Mouse (Mus musculus) limb, embryonic 12.5 days (tissue): ENCODE results near the gene Cdk5r1. TPM values are rescaled to one million over a fixed set of nuclear protein-coding genes. Genes with fewer than 3 reads are reported as not detected.

ENCODE experiments used
- ATAC-seq: fragments of 200-750 bp; cut with Nextera tagmentation; 2 replicates; pipeline ENCODE4 v1.8.0; 2017; ENCODE audit warnings: low read depth, moderate TSS enrichment; ENCODE audit not compliant: insufficient number of reproducible peaks, insufficient read depth, low FRiP score, low TSS enrichment
- H3K27ac ChIP-seq: fragments of 300-500 bp; sonication (generic); 2 replicates; pipeline ENCODE4 v1.5.1; 2016; ENCODE audit warnings: mild to moderate bottlenecking, moderate library complexity
- H3K27me3 ChIP-seq: fragments of 300-500 bp; sonication (generic); 2 replicates; pipeline ENCODE4 v1.6.1; 2016; ENCODE audit warnings: mild to moderate bottlenecking, moderate library complexity
- H3K36me3 ChIP-seq: fragments of 300-500 bp; sonication (generic); 2 replicates; pipeline ENCODE4 v1.6.1; 2016; ENCODE audit warnings: mild to moderate bottlenecking, moderate library complexity
- H3K4me1 ChIP-seq: fragments of 300-500 bp; sonication (generic); replicated peaks from 2 replicates; pipeline ENCODE4 v1.6.1; 2016
- H3K4me2 ChIP-seq: fragments of 300-500 bp; sonication (generic); 2 replicates; pipeline ENCODE4 v1.6.1; 2016; ENCODE audit warnings: mild to moderate bottlenecking, moderate library complexity
- H3K4me3 ChIP-seq: fragments of 300-500 bp; sonication (generic); replicated peaks from 2 replicates; pipeline ENCODE4 v1.5.1; 2016; ENCODE audit warnings: mild to moderate bottlenecking
- H3K9ac ChIP-seq: fragments of 300-500 bp; sonication (generic); replicated peaks from 2 replicates; pipeline ENCODE4 v1.6.1; 2016; ENCODE audit warnings: mild to moderate bottlenecking, moderate library complexity
- H3K9me3 ChIP-seq: fragments of 300-500 bp; sonication (generic); 2 replicates; pipeline ENCODE4 v1.6.1; 2016; ENCODE audit warnings: mild to moderate bottlenecking, moderate library complexity
- WGBS: fragments of 180-500 bp; shearing (Covaris S2); methylation state at CpG from one replicate; pipeline ENCODE4 v1.1.7; 2016; 5-methylcytosine and 5-hydroxymethylcytosine counted together
- polyA plus RNA-seq: library from polyadenylated mRNA; unstranded; fragments of >200 nt; fragmentation: Nextera tagmentation; extraction: Ambion mirVana; gene quantifications from 2 replicates; pipeline ENCODE4 v1.2.1, GENCODE M21; 2016

Gene Cdk5r1
- polyA plus RNA-seq, 1 experiment from 2014 or later, result 4.8 TPM

GRCm38 (mm10) chr11:80482347-80482746 lies 5.5 kb downstream of the Cdk5r1 start:
- Histone ChIP-seq H3K9ac (no peak overlapping the region), H3K4me1 (peaks cover 35% of the 10 kb centered on the region), H3K36me3 (peaks cover 6% of the 10 kb centered on the region; the same call in 1 of the 2 replicates), H3K27me3 (peaks cover 14% of the 10 kb centered on the region), H3K4me3 (no peak overlapping the region), H3K27ac (no peak overlapping the region), H3K9me3 (no peaks in the 10 kb centered on the region), H3K4me2 (no peak overlapping the region)
- no peak for ATAC-seq
- 77% methylated on average over 10 of the region's 10 CpGs for WGBS

- H3K27me3 ChIP-seq, result peaks cover 11% of the 10 kb centered on the region
- H3K27ac ChIP-seq, result no peak overlapping the region
- no peak for ATAC-seq
- H3K4me3 ChIP-seq, result no peak overlapping the region
- 86% methylated on average over 7 of the region's 7 CpGs for whole genome bisulfite sequencing
- no peaks in the 10 kb centered on the region for H3K9me3 ChIP-seq
- peaks cover 30% of the 10 kb centered on the region for H3K4me1 ChIP-seq
- H3K36me3 ChIP-seq, result peaks cover 6% of the 10 kb centered on the region; the same call in 1 of the 2 replicates
- no peak overlapping the region for H3K4me2 ChIP-seq
- no peak overlapping the region for H3K9ac ChIP-seq
These were observed 6.1 kb downstream of the Cdk5r1 start for GRCm38 (mm10) chr11:80482921-80483320.

- no peak overlapping the region for H3K9ac ChIP-seq
- H3K27ac ChIP-seq, result no peak overlapping the region
- H3K9me3 ChIP-seq, result no peaks in the 10 kb centered on the region
- H3K36me3 ChIP-seq, result peaks cover 6% of the 10 kb centered on the region; the same call in 1 of the 2 replicates
- ATAC-seq, result no peak
- H3K4me2 ChIP-seq, result no peak overlapping the region
- peaks cover 27% of the 10 kb centered on the region for H3K4me1 ChIP-seq
- H3K4me3 ChIP-seq, result no peak overlapping the region
- H3K27me3 ChIP-seq, result peaks cover 5% of the 10 kb centered on the region
- WGBS, result 77% methylated on average over 6 of the region's 6 CpGs
These were observed 6.8 kb downstream of the Cdk5r1 start for GRCm38 (mm10) chr11:80483536-80484067.

GRCm38 (mm10) chr11:80484191-80484791 lies 7.5 kb downstream of the Cdk5r1 start:
- Histone ChIP-seq H3K9me3 (no peaks in the 10 kb centered on the region), H3K4me3 (no peak overlapping the region), H3K36me3 (peaks cover 6% of the 10 kb centered on the region; the same call in 1 of the 2 replicates), H3K9ac (no peak overlapping the region), H3K4me1 (peaks cover 27% of the 10 kb centered on the region), H3K27me3 (no peaks in the 10 kb centered on the region), H3K4me2 (no peak overlapping the region), H3K27ac (0 out of 2 replicates have a peak overlapping the region, but pooled peaks have one; percentile 4)
- WGBS, result 40% methylated on average over 12 of the region's 12 CpGs
- no peak for ATAC-seq

- no peaks in the 10 kb centered on the region for H3K27me3 ChIP-seq
- H3K9ac ChIP-seq, result no peak overlapping the region
- no peaks in the 10 kb centered on the region for H3K9me3 ChIP-seq
- 72% methylated on average over 9 of the region's 9 CpGs for WGBS
- no peaks in the 10 kb centered on the region for H3K36me3 ChIP-seq
- ATAC-seq, result no peak
- H3K4me1 ChIP-seq, result peaks cover 28% of the 10 kb centered on the region
- no peak overlapping the region for H3K4me3 ChIP-seq
- H3K4me2 ChIP-seq, result no peak overlapping the region
- H3K27ac ChIP-seq, result no peak overlapping the region
These were observed 8.3 kb downstream of the Cdk5r1 start for GRCm38 (mm10) chr11:80485120-80485551.

GRCm38 (mm10) chr11:80485622-80486206 lies 8.9 kb downstream of the Cdk5r1 start:
- no peak overlapping the region for H3K9ac ChIP-seq
- H3K27me3 ChIP-seq, result no peaks in the 10 kb centered on the region
- no peak overlapping the region for H3K4me2 ChIP-seq
- no peak overlapping the region for H3K27ac ChIP-seq
- WGBS, result 81% methylated on average over 10 of the region's 10 CpGs
- H3K4me3 ChIP-seq, result no peak overlapping the region
- H3K9me3 ChIP-seq, result no peaks in the 10 kb centered on the region
- H3K36me3 ChIP-seq, result no peaks in the 10 kb centered on the region
- H3K4me1 ChIP-seq, result peaks cover 28% of the 10 kb centered on the region
- ATAC-seq, result no peak

GRCm38 (mm10) chr11:80487904-80488587 lies 11.2 kb downstream of the Cdk5r1 start:
- Histone ChIP-seq H3K36me3 (no peaks in the 10 kb centered on the region), H3K4me3 (no peak overlapping the region), H3K27me3 (no peaks in the 10 kb centered on the region), H3K4me2 (no peak overlapping the region), H3K27ac (no peak overlapping the region), H3K4me1 (peaks cover 28% of the 10 kb centered on the region), H3K9me3 (no peaks in the 10 kb centered on the region), H3K9ac (no peak overlapping the region)
- ATAC-seq, result no peak
- WGBS, result 68% methylated on average over 15 of the region's 15 CpGs

GRCm38 (mm10) chr11:80489172-80489881 lies 12.5 kb downstream of the Cdk5r1 start:
- 0 out of 2 replicates have a peak, but pooled peaks have one; percentile 15 for ATAC-seq
- H3K9ac ChIP-seq, result peak overlapping the region; percentile 18; the same call in 1 of the 2 replicates

GRCm38 (mm10) chr11:80489882-80490196 lies 13.0 kb downstream of the Cdk5r1 start:
- no peaks in the 10 kb centered on the region for H3K36me3 ChIP-seq
- H3K4me1 ChIP-seq, result peaks cover 20% of the 10 kb centered on the region
- WGBS, result 45% methylated on average over 5 of the region's 5 CpGs
- no peak overlapping the region for H3K9ac ChIP-seq
- H3K4me3 ChIP-seq, result no peak overlapping the region
- H3K4me2 ChIP-seq, result no peak overlapping the region
- H3K27ac ChIP-seq, result no peak overlapping the region
- no peaks in the 10 kb centered on the region for H3K27me3 ChIP-seq
- H3K9me3 ChIP-seq, result no peaks in the 10 kb centered on the region
- ATAC-seq, result no peak

More at GRCm38 (mm10) chr11:80489172-80489881, 12.5 kb downstream of the Cdk5r1 start:
- Histone ChIP-seq H3K36me3 (no peaks in the 10 kb centered on the region), H3K27me3 (no peaks in the 10 kb centered on the region), H3K4me2 (0 out of 2 replicates have a peak overlapping the region, but pooled peaks have one; percentile 10), H3K27ac (0 out of 2 replicates have a peak overlapping the region, but pooled peaks have one; percentile 35), H3K9me3 (no peaks in the 10 kb centered on the region), H3K4me3 (no peak overlapping the region), H3K4me1 (peaks cover 23% of the 10 kb centered on the region)
- 53% methylated on average over 12 of the region's 12 CpGs for WGBS

GRCm38 (mm10) chr11:80490831-80491230 lies 14.0 kb downstream of the Cdk5r1 start:
- ATAC-seq, result no peak
- Histone ChIP-seq H3K4me2 (no peak overlapping the region), H3K27me3 (no peaks in the 10 kb centered on the region), H3K27ac (no peak overlapping the region), H3K36me3 (no peaks in the 10 kb centered on the region), H3K9ac (no peak overlapping the region), H3K9me3 (no peaks in the 10 kb centered on the region), H3K4me1 (peaks cover 20% of the 10 kb centered on the region), H3K4me3 (no peak overlapping the region)
- WGBS, result 73% methylated on average over 10 of the region's 10 CpGs

GRCm38 (mm10) chr11:80493186-80493585 lies 16.4 kb downstream of the Cdk5r1 start:
- Histone ChIP-seq H3K36me3 (no peaks in the 10 kb centered on the region), H3K27me3 (no peaks in the 10 kb centered on the region), H3K4me3 (no peak overlapping the region), H3K4me2 (no peak overlapping the region), H3K27ac (no peak overlapping the region), H3K9me3 (no peaks in the 10 kb centered on the region), H3K4me1 (peaks cover 20% of the 10 kb centered on the region), H3K9ac (no peak overlapping the region)
- ATAC-seq, result no peak
- WGBS, result 89% methylated on average over 5 of the region's 5 CpGs
